Mouse (Mus musculus) right cerebral cortex, postnatal 4 days (tissue): Measurements from ENCODE around the gene Mical2.

Experiments used
- DNase-seq: peaks from one replicate; pipeline ENCODE4 v3.0.0-alpha.2; 2022

Mical2 gene

GRCm38 (mm10) chr7:112369046-112369445, 143.4 kb downstream of the Mical2 start:
- DNase-seq = peak; percentile 89

- DNase-seq = no peak
These were observed 144.3 kb downstream of the Mical2 start for GRCm38 (mm10) chr7:112369977-112370376.

- DNase-seq = no peak
These were observed 145.7 kb downstream of the Mical2 start for GRCm38 (mm10) chr7:112371387-112371786.

- no peak for DNase-seq
These were observed 148.4 kb downstream of the Mical2 start for GRCm38 (mm10) chr7:112374035-112374434.

- no peak for DNase-seq
These were observed 149.4 kb downstream of the Mical2 start for GRCm38 (mm10) chr7:112375062-112375461.

- no peak for DNase-seq
These were observed 150.2 kb downstream of the Mical2 start for GRCm38 (mm10) chr7:112375900-112376299.

- DNase-seq = no peak
These were observed 151.0 kb downstream of the Mical2 start for GRCm38 (mm10) chr7:112376611-112377010.

- peak; percentile 90 for DNase-seq
These were observed 151.7 kb downstream of the Mical2 start for GRCm38 (mm10) chr7:112377314-112377713.

- no peak for DNase-seq
These were observed 152.4 kb downstream of the Mical2 start for GRCm38 (mm10) chr7:112378056-112378455.

- DNase-seq = no peak
These were observed 152.8 kb downstream of the Mical2 start for GRCm38 (mm10) chr7:112378476-112378875.

- no peak for DNase-seq
These were observed 160.9 kb downstream of the Mical2 start for GRCm38 (mm10) chr7:112386521-112386920.

GRCm38 (mm10) chr7:112387876-112388275, 162.2 kb downstream of the Mical2 start:
- DNase-seq = no peak

- no peak for DNase-seq
These were observed 162.8 kb downstream of the Mical2 start for GRCm38 (mm10) chr7:112388363-112388875.

GRCm38 (mm10) chr7:112389611-112390251, 164.1 kb downstream of the Mical2 start:
- DNase-seq = no peak

- no peak for DNase-seq
These were observed 164.7 kb downstream of the Mical2 start for GRCm38 (mm10) chr7:112390252-112390936.

- no peak for DNase-seq
These were observed 165.4 kb downstream of the Mical2 start for GRCm38 (mm10) chr7:112390937-112391605.

GRCm38 (mm10) chr7:112397786-112398185, 172.1 kb downstream of the Mical2 start:
- no peak for DNase-seq

- DNase-seq = no peak
These were observed 173.9 kb downstream of the Mical2 start for GRCm38 (mm10) chr7:112399425-112400170.

GRCm38 (mm10) chr7:112400175-112400574, 174.5 kb downstream of the Mical2 start:
- peak; percentile 88 for DNase-seq

GRCm38 (mm10) chr7:112405061-112405460, 179.4 kb downstream of the Mical2 start:
- DNase-seq = no peak

GRCm38 (mm10) chr7:112405578-112405977, 179.9 kb downstream of the Mical2 start:
- DNase-seq = no peak

- peak; percentile 45 for DNase-seq
These were observed 181.9 kb downstream of the Mical2 start for GRCm38 (mm10) chr7:112407597-112407996.

- no peak for DNase-seq
These were observed 184.3 kb downstream of the Mical2 start for GRCm38 (mm10) chr7:112409991-112410390.
